Mouse (Mus musculus) small intestine, adult 2 months (tissue): ENCODE data around the gene S100a9. TPM values are rescaled to one million over a fixed set of nuclear protein-coding genes. Genes with fewer than 3 reads are reported as not detected.
A peak's percentile ranks its signal among the peaks of the same experiment; 100 is the strongest.

Experiments used
- H3K27ac ChIP-seq: fragments of 200-500 bp; 2 replicates; pipeline ENCODE4 v1.5.1; 2012; ENCODE audit warnings: low read depth, low read length, control low read depth, inconsistent platforms; ENCODE audit not compliant: insufficient read depth
- H3K27me3 ChIP-seq: fragments of 200-500 bp; 2 replicates; pipeline ENCODE4 v1.6.1; 2012; ENCODE audit warnings: mild to moderate bottlenecking, moderate library complexity, low read length, inconsistent platforms; ENCODE audit not compliant: control insufficient read depth, insufficient read depth
- H3K36me3 ChIP-seq: fragments of 200-500 bp; 2 replicates; pipeline ENCODE4 v1.6.1; 2012; ENCODE audit warnings: mild to moderate bottlenecking, low read length, control low read depth, inconsistent platforms; ENCODE audit not compliant: control insufficient read depth, insufficient read depth
- H3K4me1 ChIP-seq: fragments of 200-500 bp; 2 replicates; pipeline ENCODE4 v1.6.1; 2012; ENCODE audit warnings: low read length, inconsistent platforms, mixed read lengths; ENCODE audit not compliant: control insufficient read depth, insufficient read depth, insufficient read length
- H3K4me3 ChIP-seq: fragments of 200-500 bp; 2 replicates; pipeline ENCODE4 v1.5.1; 2012; ENCODE audit warnings: low read depth, mild to moderate bottlenecking, control low read depth, inconsistent platforms, low read length, moderate library complexity
- CTCF ChIP-seq: fragments of 200-500 bp; IDR thresholded peaks from 2 replicates; pipeline ENCODE4 v1.5.1; 2012; ENCODE audit warnings: low read depth, mild to moderate bottlenecking, control low read depth, inconsistent platforms, low read length, moderate library complexity, mixed read lengths; ENCODE audit not compliant: insufficient replicate concordance, insufficient read length; ENCODE audit errors: extremely low read depth
- POLR2A ChIP-seq: fragments of 200-500 bp; IDR thresholded peaks from 2 replicates; pipeline ENCODE4 v1.6.1; 2012; ENCODE audit warnings: low read depth, mild to moderate bottlenecking, control low read depth, inconsistent platforms, low read length, moderate library complexity
- WGBS: fragments of 180-500 bp; shearing (Covaris S2); methylation state at CpG from one replicate; pipeline ENCODE4 v1.1.7; 2018; 5-methylcytosine and 5-hydroxymethylcytosine counted together
- polyA plus RNA-seq: library from polyadenylated mRNA; depleted of rRNA; stranded (reverse); fragments of >200 nt; gene quantifications from 2 replicates; pipeline ENCODE4 v1.2.3, GENCODE M21; 2012; rRNA removed

S100a9 gene
- polyA plus RNA-seq, 1 experiment, result not detected

- no peaks in the 10 kb centered on the region for H3K36me3 ChIP-seq
- 35% methylated on average over 5 of the region's 5 CpGs for WGBS
- H3K27ac ChIP-seq, result no peak overlapping the region
- H3K4me1 ChIP-seq, result no peaks in the 10 kb centered on the region
- TF ChIP-seq CTCF, result peak; percentile 75; the same call in 1 of the 2 replicates
- no peak for TF ChIP-seq POLR2A
- H3K4me3 ChIP-seq, result no peak overlapping the region
- no peaks in the 10 kb centered on the region for H3K27me3 ChIP-seq
These were observed 42.5 kb downstream of the S100a9 start for GRCm38 (mm10) chr3:90652878-90653508.

DNA sequence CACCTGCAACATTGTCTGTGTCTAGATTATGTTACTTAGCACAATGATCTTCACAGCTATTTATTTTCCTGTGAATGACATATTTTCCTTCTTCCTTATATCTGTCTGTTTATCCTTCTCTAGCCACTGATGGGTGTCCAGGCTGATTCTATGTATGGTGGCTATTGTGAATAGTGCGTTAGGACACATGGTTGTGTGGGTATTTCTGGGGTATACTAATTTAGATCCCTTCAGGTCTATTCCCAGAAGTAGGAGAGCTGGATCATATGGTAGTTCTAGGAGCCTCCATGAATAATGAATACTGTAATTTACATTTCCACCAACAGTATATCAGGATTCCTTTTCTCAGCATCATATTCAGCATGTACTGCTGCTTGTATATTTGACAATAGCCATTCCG, 45.7 kb downstream of the S100a9 start:
- Histone ChIP-seq H3K4me1 (no peaks in the 10 kb centered on the region), H3K4me3 (no peak overlapping the region), H3K27me3 (no peaks in the 10 kb centered on the region), H3K27ac (no peak overlapping the region), H3K36me3 (no peaks in the 10 kb centered on the region)
- TF ChIP-seq POLR2A (no peak), CTCF (no peak)
- 93% methylated on average over 2 of the region's 2 CpGs for WGBS

- Histone ChIP-seq H3K4me3 (no peak overlapping the region), H3K27ac (no peak overlapping the region)
These were observed 46.5 kb downstream of the S100a9 start for GRCm38 (mm10) chr3:90648981-90649380.

DNA sequence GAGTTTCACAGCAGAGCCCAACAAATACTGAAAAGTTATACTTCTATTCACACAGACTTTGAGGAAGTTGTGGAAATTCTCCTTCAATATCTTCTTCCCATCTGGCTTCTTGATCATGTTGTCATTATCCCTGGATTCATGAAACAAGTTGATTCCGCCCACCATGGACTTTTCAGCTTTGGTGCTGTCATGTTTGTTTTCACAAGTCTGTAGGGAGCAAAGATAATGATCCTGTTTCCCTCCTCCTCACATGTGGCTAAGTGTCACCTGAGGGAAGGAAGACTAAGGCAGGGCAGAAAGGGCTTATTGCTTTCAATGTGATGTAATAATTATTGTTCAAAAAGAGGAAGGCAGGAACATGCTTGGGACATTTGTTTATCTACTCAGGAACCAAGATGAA, 48.2 kb downstream of the S100a9 start:
- H3K4me1 ChIP-seq, result no peaks in the 10 kb centered on the region
- H3K27me3 ChIP-seq, result no peaks in the 10 kb centered on the region
- no peaks in the 10 kb centered on the region for H3K36me3 ChIP-seq
- H3K4me3 ChIP-seq, result no peak overlapping the region
- 79% methylated on average over 1 of the region's 1 CpGs for WGBS
- TF ChIP-seq POLR2A (no peak), CTCF (no peak)
- H3K27ac ChIP-seq, result no peak overlapping the region

More at GRCm38 (mm10) chr3:90648981-90649380, 46.5 kb downstream of the S100a9 start:
- Histone ChIP-seq H3K27me3 (no peaks in the 10 kb centered on the region), H3K36me3 (no peaks in the 10 kb centered on the region), H3K4me1 (no peaks in the 10 kb centered on the region)
- TF ChIP-seq POLR2A (no peak), CTCF (no peak)

DNA sequence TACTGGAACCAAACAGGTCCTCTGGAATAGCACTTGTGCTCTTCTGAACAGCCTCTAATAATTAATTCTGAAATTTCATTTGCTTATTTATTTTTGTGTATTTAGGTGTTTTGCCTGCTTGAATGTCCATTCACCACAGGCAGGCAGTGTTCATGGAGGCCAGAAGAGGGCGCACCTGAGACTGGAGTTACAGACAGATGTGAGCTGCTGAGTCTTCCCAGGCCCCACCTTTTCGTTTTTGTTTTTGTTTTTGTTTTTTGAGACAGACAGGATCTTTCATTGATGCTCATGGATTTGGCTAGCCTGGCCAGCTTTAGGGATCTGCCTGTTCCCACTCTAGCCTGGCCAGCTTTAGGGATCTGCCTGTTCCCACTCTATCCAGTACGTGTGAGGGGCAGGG, 51.3 kb downstream of the S100a9 start:
- no peaks in the 10 kb centered on the region for H3K27me3 ChIP-seq
- no peak overlapping the region for H3K4me3 ChIP-seq
- TF ChIP-seq CTCF, result peak; percentile 68; the same call in 1 of the 2 replicates
- TF ChIP-seq POLR2A, result no peak
- no peak overlapping the region for H3K27ac ChIP-seq
- no peaks in the 10 kb centered on the region for H3K4me1 ChIP-seq
- H3K36me3 ChIP-seq, result no peaks in the 10 kb centered on the region
- WGBS, result 45% methylated on average over 3 of the region's 3 CpGs

Other genes with a start within 250 kb of the S100a9 start
- 5.1 and 5.9 TPM in 2 replicates for gene Npr1, start 229.9 kb downstream of the S100a9 start, polyA plus RNA-seq
- 4.3 and 5.9 TPM in 2 replicates for gene Ilf2, start 219.6 kb downstream of the S100a9 start, polyA plus RNA-seq
- gene Snapin, start 204.7 kb downstream of the S100a9 start, polyA plus RNA-seq, result 3.4 and 7.1 TPM in 2 replicates
- 14.3 and 22.3 TPM in 2 replicates for gene Chtop, start 186.2 kb downstream of the S100a9 start, polyA plus RNA-seq
- gene S100a1, start 181.3 kb downstream of the S100a9 start, polyA plus RNA-seq, result 20.2 and 26.8 TPM in 2 replicates
- gene S100a13, start 181.3 kb downstream of the S100a9 start, polyA plus RNA-seq, result 8.5 and 9.7 TPM in 2 replicates
- gene S100a14, start 168.9 kb downstream of the S100a9 start, polyA plus RNA-seq, result 1.3 and 2.8 TPM in 2 replicates
- gene S100a16, start 158.5 kb downstream of the S100a9 start, polyA plus RNA-seq, result 44.9 and 65.1 TPM in 2 replicates
- not detected in 2 replicates for gene S100a3, start 135.1 kb downstream of the S100a9 start, polyA plus RNA-seq
- not detected in 2 replicates for gene S100a2, start 105.5 kb downstream of the S100a9 start, polyA plus RNA-seq
- gene Gm42674, start 93.8 kb downstream of the S100a9 start, polyA plus RNA-seq, result not detected in 2 replicates
- 1.8 and 3.7 TPM in 2 replicates for gene S100a4, start 92.0 kb downstream of the S100a9 start, polyA plus RNA-seq
- not detected in 2 replicates for gene S100a5, start 87.2 kb downstream of the S100a9 start, polyA plus RNA-seq
- 234 and 369 TPM in 2 replicates for gene S100a6, start 82.8 kb downstream of the S100a9 start, polyA plus RNA-seq
- 0.11 TPM in 1 of 2 replicates, not detected in the other for gene S100a7a, start 41.7 kb downstream of the S100a9 start, polyA plus RNA-seq
- gene S100a8, start 26.7 kb downstream of the S100a9 start, polyA plus RNA-seq, result 0.29 TPM in 1 of 2 replicates, not detected in the other
- gene Pglyrp4, start 31.2 kb upstream of the S100a9 start, polyA plus RNA-seq, result not detected in 2 replicates
- not detected in 2 replicates for gene Gm5849, start 82.2 kb upstream of the S100a9 start, polyA plus RNA-seq